Mouse (Mus musculus) brain, embryonic 14.5 days (tissue): ENCODE data around the gene Slc3a1.

ENCODE experiments used
- CTCF ChIP-seq: fragments of 200-500 bp; IDR thresholded peaks from 2 replicates; pipeline ENCODE4 v1.5.1; 2012; ENCODE audit warnings: inconsistent platforms, mild to moderate bottlenecking, moderate library complexity, borderline replicate concordance; ENCODE audit not compliant: insufficient read depth, insufficient read length; ENCODE audit errors: extremely low read depth
- POLR2A ChIP-seq: fragments of 200-500 bp; IDR thresholded peaks from 2 replicates; pipeline ENCODE4 v1.6.1; 2012; ENCODE audit warnings: mild to moderate bottlenecking, inconsistent platforms, borderline replicate concordance; ENCODE audit not compliant: poor library complexity, insufficient read depth, insufficient read length, severe bottlenecking; ENCODE audit errors: extremely low read depth

DNA sequence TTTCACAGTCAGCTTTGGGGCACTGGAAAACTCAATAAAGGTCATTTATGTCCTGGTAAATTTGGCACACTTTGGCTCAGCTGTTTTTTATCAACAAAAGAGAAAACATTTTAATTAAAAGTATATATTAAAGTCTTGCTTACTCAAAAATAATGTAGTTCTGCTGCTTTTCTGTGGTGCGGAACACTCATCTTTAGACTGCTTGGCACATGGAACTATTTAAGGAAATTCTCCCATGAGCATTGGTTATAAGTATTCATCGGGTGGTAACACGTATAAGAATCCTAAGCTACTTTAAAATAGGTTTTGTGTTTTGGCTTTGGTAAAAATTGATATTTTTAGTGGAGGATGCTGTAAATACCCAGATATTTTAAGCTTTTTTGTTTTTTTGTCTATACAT is 13.5 kb upstream of the Slc3a1 start:
- TF ChIP-seq CTCF: no peak
- no peak for TF ChIP-seq POLR2A
